Mouse (Mus musculus): ENCODE data around the gene Parva. TPM values are rescaled to one million over a fixed set of nuclear protein-coding genes. Genes with fewer than 3 reads are reported as not detected.
A peak's percentile ranks its signal among the peaks of the same experiment; 100 is the strongest.

Gene Parva
- total RNA-seq, 1 experiment from 2014 or later = 84.2 TPM

DNA sequence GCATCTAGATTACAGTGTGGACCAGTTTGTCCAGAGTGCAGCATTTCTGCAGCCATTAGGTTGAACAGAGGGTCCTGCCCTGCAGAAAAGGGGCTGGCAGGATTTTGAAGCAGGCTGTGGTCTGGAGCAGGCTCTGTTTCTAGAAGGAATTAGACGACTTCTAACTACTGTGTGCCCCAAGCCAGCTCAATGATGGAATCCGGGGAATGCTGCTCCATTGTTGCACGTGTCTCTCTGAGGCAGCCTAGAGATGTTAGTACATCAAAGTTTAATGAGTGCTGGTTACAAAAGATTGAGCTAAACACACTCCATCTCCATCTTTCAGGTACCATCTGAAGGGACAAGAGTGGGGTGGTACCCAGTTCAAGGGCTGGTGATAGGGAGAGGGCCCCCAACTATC is 85.0 kb downstream of the Parva start:
- no peak for DNase-seq

DNA sequence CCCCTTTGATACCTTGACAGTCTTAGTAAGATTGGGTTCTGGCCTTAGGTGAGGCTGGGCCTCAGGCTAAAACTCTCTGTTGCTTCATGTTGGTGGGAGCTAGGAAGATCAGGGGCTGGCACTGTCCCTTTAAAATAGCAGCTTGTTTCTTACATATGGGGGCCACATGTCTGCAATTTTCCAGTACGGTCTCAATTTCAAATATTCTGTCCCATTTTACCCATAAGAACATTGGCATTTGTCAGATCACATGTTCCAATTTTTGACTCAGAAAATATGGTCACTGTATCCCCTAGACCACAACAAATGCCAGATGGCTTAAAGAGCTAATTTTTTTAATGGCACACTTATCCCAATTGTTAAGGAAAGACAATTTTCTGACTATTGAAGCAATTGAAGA is 85.6 kb downstream of the Parva start:
- DNase-seq = no peak

DNA sequence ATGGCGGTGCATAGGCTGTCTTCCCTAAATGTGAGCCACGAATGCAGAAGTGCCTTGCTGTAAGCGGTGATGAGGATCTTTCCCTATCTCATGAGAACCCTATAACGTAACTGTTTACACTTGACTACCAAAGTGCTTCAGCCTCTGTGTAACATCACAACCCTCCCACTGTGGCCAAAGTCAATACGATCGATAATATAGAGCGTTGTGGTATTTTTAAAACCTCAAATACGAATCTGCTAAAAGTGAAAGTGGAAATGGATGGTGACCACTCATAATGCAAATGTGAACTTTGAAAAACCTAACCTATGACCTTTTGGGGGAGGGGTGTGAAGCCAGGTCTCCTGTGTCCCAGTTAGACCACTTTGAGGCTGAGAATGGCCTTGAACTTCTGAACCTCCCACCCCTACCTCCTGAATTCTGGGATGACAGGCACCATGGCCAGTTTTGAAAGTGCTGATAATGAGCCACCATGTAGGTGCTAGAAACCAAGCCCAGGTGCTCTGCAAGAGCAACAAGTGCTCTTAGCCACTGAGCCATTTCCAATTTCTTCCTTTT is 87.4 kb downstream of the Parva start:
- no peak for DNase-seq

DNA sequence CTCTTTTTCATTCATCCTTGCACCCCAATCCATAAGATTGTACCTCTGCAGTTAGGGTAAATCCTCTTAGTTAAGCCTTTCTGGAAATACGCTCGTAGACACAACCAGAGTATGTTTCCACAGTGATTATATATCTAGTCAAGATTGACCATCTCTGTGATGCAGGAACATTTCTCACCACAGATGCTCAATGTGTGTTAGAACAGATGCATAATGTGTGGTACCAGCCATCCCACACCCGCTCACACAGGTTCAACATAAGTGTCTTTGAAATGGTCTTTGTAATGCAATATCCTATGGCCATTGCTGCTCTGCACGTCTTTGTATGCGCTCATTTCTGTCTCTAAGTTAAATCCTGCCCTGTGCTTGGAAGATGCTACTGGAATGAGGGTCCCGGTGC is 98.2 kb downstream of the Parva start:
- no peak for DNase-seq

DNA sequence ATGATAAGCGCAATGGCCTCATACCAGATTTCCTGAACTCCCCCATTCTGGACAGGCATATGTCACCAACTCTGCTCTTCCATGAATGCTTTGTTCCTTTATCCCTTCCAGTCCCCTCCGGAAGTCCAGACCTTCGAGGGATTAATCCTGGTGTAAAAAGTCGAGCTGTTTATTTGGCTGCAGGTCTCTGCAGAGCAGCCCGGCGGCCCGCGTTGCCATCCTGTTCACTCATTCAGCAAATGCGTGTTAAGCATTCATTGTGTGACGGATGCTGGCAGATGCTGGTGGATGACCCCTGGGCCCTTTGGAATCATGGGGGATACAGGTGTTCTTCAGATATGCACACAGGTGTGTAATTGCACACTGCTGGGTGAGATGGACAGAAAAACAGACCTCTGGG is 98.9 kb downstream of the Parva start:
- DNase-seq = no peak

DNA sequence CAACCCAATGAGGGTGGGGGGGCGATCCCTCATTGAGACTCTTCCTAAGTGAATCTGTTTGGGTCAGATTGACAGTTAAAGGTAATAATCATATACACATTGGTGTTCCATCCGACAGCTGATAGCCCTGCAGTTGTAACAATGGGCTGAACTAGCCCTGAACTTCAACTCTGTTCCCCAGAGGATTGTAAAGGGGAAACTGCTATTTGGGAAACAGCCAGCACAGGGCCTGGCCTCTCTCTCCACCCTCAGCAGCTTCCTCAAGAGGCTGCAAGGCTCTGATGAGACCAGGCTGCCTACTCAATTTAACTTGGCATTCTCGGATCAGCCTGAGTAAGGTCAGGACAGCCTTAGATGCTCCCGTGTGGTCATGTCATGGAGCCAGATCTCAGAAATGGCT is 99.9 kb downstream of the Parva start:
- DNase-seq = peak; percentile 24

DNA sequence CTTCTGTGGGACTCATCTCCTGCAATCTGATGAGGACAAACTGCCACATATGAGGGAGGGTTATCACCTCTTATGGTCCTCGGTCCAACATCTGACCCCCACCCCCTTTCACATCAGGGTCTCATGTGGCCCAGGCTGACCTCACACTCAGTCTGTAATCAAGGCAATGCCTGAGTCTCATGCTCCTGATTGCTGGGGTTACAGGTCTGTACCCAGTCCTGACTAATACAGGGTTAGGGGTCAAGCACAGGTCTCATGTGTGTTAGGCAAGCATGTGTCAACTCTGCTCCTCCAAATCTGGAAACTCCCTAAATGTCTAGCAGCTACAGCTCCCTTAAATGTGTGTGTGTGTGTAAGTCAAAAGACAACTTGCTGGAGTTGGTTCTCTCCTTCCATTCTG is 100.8 kb downstream of the Parva start:
- no peak for DNase-seq

DNA sequence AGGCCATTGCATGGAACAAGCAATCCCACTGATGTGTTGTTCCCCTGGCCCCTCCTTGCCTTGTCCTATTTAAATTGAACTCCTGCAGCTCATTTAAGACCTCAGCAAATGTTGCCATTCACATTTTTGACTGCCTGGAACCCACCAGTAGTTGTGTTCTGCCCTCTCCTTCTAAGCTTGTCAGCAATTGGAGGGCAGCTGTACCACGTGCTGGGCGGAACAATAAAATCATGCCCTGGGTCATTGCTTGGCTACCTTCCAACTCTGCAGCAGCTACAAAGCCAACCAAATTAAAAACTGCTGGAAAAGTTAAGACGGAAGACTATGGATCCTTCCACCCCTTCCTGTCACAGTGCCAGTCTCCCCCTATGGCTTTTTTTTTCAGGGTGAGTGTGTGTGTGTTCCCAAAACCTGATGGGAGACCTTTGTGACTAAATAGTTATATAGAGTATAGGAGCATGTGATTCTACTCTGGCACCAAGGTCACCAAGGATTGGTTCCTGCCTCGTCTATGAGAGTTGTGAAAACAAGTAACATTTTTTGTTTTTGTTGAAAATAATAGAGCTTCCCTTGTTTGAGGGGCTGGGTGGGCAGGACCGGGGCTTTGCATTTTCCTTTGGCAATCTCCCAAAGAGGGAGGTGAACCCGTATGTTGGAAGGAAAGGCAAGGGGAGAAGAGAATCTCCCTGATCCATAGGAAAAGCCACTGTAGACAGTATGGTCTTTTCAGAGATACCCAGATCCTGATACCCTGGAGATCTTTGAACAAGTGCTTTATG is 101.5 kb downstream of the Parva start:
- peak; percentile 62 for DNase-seq

DNA sequence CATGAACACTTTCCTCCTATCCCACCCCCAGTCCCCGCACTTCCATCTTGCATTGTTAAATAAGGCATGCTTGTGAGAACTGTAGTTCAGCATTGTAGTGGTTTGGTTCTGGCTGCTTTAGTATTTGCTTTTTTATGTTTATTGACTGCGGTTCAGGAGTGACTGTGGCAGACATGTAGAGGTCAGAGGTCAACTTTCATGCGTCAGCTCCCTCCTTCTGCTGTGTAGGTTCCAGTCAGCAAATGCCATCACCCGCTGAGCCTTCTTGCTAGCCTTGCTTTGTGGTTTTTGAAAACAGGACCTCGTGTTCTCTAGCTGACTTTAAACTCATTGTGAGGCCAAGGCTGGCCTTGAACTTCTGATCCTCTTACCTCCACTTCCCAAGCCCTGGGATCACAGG is 103.6 kb downstream of the Parva start:
- no peak for DNase-seq

DNA sequence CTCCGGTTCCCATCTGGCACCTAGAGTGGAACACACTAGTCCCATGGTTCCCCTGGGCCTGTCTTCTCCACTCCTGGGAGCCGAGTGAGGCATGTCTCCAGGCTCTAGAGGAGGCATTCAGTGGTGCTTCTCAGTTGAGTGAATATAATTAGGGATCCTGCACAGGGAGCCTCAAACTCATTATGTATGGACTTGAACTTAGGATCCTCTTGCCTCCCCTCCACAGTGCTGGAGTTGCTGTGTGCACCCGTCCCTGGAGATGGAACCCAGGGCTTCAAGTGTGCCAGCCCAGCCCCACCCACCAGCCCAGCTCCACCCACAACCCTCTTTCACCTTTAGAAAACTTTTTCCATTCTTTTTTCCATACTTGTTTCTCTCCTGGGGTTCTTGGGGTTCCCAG is 106.8 kb downstream of the Parva start:
- no peak for DNase-seq

DNA sequence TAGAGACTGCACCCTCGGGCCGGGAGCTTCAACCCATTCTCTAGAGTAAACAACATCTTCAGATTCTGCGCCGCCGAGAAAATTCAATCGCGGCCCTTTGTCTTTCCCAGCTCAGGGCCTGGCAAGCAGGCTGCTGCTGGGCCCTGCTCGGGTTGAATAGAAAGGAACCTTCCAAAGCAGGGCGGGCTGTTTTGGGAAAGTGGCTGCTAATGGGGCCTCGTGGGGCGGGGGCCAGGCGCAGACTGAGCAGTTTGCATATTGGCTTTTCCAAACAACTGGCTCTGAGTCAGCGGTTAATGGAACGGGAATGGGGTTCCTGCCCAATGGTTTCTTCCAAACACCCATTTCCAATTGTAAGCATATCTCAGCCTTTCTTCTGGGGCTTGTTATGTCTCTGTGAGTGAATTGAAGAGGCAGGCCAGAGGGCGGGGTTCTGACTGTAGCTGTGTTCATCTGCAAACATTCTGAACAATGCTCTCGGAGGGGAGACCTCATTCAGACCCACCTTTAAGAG is 108.2 kb downstream of the Parva start:
- DNase-seq = peak; percentile 49

DNA sequence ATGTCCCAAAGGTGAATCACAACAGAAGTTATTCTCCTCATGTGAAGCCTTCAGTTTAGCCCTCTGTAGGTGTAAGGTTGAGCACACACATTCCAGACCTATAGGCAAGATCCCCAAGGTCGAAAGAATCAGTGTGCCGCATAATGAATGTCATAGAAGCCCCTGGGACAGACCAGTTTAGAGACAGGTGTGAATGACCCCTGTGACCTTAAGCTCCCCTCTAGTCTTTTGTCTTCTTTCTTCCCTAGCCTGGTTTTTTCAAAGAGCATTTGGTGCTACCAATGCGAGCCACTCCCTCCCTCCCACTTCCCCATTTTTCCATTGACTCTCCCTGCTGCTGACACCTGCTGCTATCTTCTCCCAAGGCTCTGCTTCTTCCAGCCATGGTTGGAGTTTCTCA is 121.8 kb downstream of the Parva start:
- no peak for DNase-seq

DNA sequence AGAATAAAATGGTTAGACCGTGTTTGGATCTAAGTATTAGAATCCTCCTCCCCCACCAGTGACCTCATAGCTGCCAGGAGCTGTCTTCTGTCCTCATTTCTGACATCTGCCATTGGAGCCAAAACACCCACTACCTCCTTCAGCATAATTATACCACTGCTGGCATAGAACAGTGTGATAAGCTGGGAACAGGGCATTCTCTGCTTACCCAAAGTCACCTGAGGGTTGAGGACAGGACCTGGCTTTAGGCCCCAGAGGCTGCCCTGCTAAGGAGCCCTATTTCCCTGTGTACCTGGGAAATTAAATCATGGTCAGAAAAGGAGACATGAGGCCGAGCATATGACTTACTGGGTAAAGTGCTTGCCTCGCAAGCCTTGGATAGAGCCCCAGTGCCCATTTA is 134.2 kb downstream of the Parva start:
- no peak for DNase-seq

DNA sequence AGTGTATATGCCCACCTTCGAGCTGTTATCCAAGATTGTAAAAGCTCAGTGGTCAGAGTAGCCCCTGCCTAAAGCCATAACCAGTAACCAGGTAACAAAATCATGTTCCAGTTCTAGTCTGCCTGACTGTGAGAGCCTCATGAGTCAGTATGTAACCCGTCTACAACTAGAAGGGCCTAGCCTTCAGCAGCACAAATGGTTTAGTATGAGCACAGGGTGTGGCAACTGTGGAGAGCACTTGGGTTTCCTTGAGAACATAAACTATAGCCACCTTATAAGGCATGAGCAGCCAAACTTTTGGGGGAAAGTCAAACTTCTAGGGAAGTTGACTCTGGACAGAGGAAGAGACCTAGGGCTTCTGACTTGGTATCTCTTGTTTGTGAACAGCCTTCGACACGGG is 139.7 kb downstream of the Parva start:
- DNase-seq = no peak

DNA sequence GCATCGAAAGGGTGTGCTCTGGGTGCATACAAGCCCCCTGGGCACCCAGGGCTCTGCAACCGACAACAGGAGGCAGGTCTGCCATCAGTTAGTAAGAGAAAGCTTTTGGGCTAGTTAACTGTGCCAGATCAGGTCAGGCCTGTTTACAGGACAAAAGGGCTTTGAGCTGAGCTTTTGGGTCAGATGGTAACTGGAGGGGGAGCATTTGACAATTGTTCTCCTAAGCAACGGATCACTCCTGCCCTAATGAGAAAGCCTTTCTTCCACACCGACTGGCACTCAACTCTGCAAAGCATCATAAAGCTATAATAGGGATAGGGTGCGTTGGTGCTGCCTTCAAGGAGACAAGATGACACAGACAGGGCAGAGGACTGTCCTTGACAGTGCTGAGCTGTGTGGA is 141.7 kb downstream of the Parva start:
- DNase-seq = no peak

DNA sequence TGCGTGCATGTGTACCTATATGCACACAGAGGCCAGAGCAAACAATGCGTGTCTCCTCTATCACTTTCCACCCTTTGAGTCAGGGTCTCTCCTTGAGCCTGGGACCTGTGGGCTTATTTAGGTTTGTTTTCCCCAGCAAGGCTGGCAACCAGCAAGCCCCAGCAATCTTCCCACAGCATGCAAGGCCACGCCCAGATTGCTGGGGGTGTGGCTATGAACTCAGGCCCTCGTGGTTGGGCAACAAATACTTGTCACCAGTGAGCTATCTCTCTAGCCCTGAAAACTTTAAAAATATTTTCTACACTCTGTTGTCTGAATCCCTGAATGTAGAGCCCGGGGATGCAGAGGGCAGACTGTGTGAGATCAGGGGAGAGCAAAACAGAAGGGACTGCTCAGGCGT is 154.3 kb downstream of the Parva start:
- DNase-seq = peak; percentile 51

DNA sequence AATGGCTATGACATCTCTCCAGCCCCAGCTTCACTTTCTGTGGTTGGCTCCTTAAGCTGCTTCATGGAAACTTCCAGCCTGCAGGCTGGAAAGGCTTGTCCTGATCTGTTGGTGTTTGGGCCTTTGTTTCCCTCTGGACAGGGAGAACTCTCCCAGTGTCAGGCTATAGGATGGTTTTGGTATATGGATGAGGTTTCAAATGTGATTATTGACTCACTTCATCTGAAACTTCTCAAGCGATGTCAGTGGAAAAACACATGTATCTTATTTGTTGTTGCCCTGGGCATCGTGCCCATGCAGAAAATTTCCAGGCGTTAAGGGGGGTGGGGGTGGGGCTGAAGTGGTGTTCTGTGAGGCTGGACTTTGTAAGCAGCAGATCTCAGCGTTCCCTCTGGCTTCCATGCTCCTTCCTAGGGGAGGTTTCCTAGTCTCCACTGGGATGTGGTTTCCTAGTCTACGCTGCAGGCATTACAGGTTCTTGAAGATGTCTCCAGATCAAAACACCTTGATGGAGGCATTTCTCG is 155.6 kb downstream of the Parva start:
- no peak for DNase-seq

DNA sequence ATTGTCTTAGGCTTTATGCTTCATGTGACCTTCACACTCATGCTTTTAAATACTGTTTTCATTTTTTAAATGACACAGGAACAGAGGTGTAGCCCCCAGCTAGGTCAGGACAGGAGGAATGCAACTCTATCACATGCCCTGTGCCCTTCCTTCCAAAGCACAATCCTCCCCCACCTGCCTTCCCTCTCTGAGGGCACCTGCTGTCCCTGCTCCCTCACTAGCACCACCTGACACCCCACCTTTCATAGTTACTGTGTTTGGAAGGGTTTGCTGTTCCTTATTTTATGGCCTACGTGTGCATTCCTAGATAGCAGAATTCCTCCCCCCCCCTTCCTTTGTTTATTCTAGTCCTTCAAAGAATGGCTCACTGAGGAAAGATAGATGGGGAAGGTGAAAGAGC is 160.1 kb downstream of the Parva start:
- no peak for DNase-seq

DNA sequence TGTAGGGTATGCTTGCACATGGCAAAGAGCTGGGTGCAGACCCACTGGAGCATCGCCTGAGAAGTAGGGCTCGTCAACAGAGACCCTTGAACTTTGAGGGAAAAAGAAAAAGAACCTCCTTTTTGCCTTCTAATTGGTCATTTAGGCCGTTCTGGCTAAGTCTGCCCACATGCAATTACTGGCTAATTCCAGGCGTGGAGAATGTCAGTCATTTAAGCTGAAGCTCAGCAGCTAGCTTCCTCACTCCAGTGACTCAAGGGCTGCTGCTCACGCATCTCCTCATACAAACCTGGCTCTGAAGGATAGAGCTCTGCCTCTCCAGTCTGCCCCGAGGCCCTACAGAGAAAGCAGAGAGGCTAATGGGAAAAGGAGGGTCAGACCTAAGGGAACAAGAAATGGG is 162.2 kb downstream of the Parva start:
- no peak for DNase-seq

DNA sequence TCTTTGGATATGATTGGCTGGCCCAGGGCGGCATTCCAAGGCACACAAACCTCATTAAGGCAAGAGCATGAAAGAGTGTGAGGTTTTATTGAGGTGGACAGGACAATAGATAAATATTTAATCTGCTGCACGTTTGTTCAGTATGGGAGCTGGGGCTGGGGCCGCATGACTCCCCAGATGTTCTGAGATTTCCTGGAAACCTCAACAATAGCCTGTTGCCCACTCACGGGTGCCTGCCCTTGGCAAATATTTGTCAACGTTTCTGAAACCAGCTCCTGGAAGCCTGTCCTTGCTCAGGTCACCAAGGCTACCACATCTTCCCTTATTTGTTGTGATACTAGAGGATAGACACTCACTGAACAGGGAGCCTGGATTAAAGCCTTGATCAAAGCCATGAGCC is 166.3 kb downstream of the Parva start:
- no peak for DNase-seq

DNA sequence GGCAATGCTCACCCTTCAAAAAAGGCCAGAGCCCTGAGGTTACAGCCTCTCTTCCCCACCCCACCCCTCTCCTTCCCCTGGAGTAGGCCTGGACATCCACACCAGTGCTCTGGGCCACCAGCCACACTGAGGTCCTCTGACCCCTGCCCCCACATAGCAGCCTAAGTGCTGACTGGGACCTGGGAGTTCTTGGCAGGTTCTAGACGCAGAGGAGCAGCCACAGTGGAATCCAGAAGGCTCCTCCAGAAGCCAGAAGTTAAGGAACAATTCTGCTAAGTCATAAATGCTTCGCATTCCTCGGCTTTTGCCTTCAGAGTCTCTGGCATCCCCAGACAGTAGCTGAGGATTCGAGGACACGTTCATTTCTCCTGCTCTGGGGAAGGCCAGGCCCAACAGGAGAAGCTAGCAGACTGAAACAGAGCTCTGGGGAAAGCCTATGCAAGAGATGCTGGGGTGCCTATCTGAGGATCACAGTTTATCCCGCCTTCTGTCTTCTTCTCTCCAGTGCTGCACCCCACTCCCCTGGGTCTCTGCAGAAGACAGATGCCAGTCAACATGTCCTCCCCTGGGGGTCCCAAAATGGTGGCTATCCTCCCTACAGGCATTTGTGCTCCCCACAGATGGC is 168.0 kb downstream of the Parva start:
- DNase-seq = no peak

DNA sequence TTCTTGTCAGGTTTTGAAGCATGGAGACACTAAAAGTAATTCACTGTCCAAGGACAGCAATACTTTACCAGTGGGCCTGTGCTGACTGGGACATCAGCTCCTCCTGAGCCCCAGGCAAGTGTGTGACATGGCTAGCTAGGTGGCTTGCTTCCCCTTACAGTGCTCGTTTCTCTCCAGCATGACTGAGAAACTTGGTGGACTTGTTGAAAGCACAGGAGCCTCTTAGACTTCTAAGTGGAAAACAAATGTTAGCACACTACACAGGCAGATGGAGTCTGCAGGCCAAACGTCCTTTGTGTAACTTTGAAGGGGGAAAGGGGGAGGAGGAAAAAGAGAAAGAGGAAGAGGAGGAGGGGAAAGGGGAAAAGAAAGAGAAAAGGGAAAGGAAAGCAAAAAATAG is 172.3 kb downstream of the Parva start:
- DNase-seq = no peak

DNA sequence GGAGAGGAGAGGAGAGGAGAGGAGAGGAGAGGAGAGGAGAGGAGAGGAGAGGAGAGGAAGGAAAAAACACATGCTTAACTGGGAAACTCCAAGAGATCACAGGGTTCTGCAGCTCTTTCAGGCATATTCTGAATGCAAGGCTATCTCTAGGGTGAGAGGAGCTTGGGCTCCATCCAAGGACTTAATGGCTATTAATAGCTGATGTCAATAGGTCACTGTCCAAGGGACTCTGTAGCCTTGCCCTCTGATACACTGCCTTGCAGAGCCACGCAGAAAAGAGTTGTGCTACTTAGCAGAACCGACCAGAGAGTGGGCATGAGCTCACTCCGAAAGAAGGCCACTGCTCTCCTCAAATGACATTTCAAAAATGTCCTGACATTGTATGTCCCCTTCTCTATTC is 172.9 kb downstream of the Parva start:
- peak; percentile 62 for DNase-seq

DNA sequence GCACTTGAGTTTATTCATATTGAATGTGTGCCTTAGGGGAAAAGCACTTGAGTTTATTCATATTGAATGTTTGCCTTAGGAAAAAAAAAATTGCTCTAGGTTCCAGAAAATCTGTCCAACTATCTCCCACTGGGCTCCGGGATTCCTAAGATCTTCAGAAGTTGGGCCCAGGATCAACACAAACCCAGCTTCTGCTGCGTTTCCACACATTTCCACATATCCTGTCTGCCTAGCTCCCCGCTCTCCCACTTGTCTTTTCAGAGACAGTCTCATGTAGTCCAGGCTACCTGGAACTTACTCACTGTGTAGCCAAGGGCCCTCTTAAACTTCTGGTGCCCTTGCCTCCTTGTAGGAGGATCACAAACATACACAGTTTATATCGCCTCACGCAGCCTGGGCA is 175.7 kb downstream of the Parva start:
- DNase-seq = no peak

All from adrenal gland, postnatal 14 days (tissue).